8 mouse cellular contexts compared by ENCODE assay signal in the genomic region with DNA sequence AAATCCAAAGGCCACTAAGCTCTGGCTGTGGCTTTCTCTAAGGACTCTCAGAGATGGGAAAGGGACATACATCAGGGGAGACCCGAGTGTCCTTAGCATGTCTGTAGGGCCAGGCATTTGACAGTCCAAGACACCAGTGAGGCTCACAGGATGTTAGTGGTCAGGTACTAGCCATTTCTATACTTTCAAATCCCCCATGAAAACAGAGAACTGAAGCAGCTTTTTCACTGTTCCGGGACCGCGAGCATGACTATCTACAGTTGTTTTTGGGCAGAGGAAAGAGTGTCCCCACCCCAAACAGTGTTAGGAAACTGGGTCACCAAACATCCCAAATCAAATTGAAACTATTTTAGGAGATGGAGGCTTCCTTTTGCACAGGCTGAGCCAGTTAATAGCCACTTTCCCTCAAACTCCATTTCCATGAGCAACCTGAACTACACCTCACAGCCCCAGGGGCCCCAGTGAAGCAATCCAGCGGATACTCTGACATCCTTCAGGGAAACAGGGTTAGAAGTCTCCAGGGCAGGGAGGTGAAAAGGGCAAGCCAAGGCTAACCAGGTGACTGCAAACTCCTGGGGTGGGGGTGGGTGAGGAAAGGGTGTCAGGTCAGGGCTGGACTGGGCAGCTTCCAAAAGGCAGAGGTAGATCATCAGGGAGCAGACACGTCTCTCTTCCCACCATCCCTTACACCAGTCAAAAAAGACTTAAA. TPM values are rescaled to one million over a fixed set of nuclear protein-coding genes. Genes with fewer than 3 reads are reported as not detected.
DNase-seq lines count a peak whose midpoint lies in the region; ATAC-seq lines count a peak whose summit lies in the region.

No protein-coding gene starts in this region.

- peaks cover 16% of the 10 kb centered on the region for H3K4me1 ChIP-seq in lung, embryonic 15.5 days
- peaks cover 22% of the 10 kb centered on the region for H3K4me1 ChIP-seq in forebrain, embryonic 10.5 days
- peaks cover 8% of the 10 kb centered on the region; the same call in 1 of the 2 replicates for H3K4me1 ChIP-seq in limb, embryonic 11.5 days (ENCODE audit: control insufficient read depth, insufficient read depth, low read length)

- peak overlapping the region; percentile 36; the same call in 1 of the 2 replicates for H3K9ac ChIP-seq in lung, embryonic 15.5 days
- peak overlapping the region; percentile 80 for H3K9ac ChIP-seq in limb, embryonic 11.5 days (ENCODE audit: low read length)

- DNase-seq in lung, adult 18-20 months = no peak
- DNase-seq in forebrain, embryonic 10.5 days (ENCODE audit: extremely low spot score, low spot score) = no peak
- DNase-seq in limb, embryonic 11.5 days (ENCODE audit: low spot score) = no peak
- peak; percentile 41 for DNase-seq in splenic B cell, adult 2 months (ENCODE audit: low read depth, low spot score)
- DNase-seq in right cerebral cortex, postnatal 25 days = no peak
- DNase-seq in ovary, postnatal 10 days (ENCODE audit: low spot score) = no peak
- DNase-seq in frontal cortex, adult 2 months (ENCODE audit: extremely low spot score in 1 of 2, low spot score in 1 of 2) = no peak

- no peaks in the 10 kb centered on the region for H3K9me3 ChIP-seq in lung, embryonic 15.5 days
- H3K9me3 ChIP-seq in forebrain, embryonic 10.5 days = no peaks in the 10 kb centered on the region
- no peaks in the 10 kb centered on the region for H3K9me3 ChIP-seq in limb, embryonic 11.5 days (ENCODE audit: control insufficient read depth, low read length)

- 62% methylated on average over 6 of the region's 6 CpGs for whole genome bisulfite sequencing in lung, embryonic 15.5 days
- WGBS in forebrain, embryonic 10.5 days = 59% methylated on average over 6 of the region's 6 CpGs
- 64% methylated on average over 6 of the region's 6 CpGs for WGBS in limb, embryonic 11.5 days

- no peak overlapping the region for H3K27ac ChIP-seq in lung, embryonic 15.5 days
- H3K27ac ChIP-seq in forebrain, embryonic 10.5 days = peak overlapping the region; percentile 93; the same call in 1 of the 2 replicates
- no peak overlapping the region for H3K27ac ChIP-seq in limb, embryonic 11.5 days (replicated peaks; ENCODE audit: low read depth, low read length)

- ATAC-seq in lung, embryonic 15.5 days (ENCODE audit: borderline replicate concordance, extremely low read depth, low FRiP score, low TSS enrichment) = no peak
- no peak for ATAC-seq in limb, embryonic 11.5 days (ENCODE audit: insufficient number of reproducible peaks, low FRiP score, low TSS enrichment, low read depth)

- H3K36me3 ChIP-seq in lung, embryonic 15.5 days = peaks cover 16% of the 10 kb centered on the region
- H3K36me3 ChIP-seq in forebrain, embryonic 10.5 days (replicated peaks) = peaks cover 41% of the 10 kb centered on the region
- H3K36me3 ChIP-seq in limb, embryonic 11.5 days (ENCODE audit: control insufficient read depth, insufficient read depth, low read length) = peaks cover 6% of the 10 kb centered on the region; the same call in 1 of the 2 replicates
- H3K36me3 ChIP-seq in splenic B cell, adult 2 months (ENCODE audit: control insufficient read depth, insufficient read depth, low read length, poor library complexity, severe bottlenecking) = no peaks in the 10 kb centered on the region

- H3K27me3 ChIP-seq in lung, embryonic 15.5 days = no peaks in the 10 kb centered on the region
- H3K27me3 ChIP-seq in forebrain, embryonic 10.5 days (ENCODE audit: poor library complexity, severe bottlenecking) = peaks cover 3% of the 10 kb centered on the region
- no peaks in the 10 kb centered on the region for H3K27me3 ChIP-seq in limb, embryonic 11.5 days (ENCODE audit: control insufficient read depth, insufficient read depth, low read length)
- no peaks in the 10 kb centered on the region for H3K27me3 ChIP-seq in splenic B cell, adult 2 months (ENCODE audit: control insufficient read depth, insufficient read depth, low read length, poor library complexity, severe bottlenecking)

- H3K4me3 ChIP-seq in lung, embryonic 15.5 days = peak overlapping the region; percentile 84
- peak overlapping the region; percentile 96 for H3K4me3 ChIP-seq in forebrain, embryonic 10.5 days
- H3K4me3 ChIP-seq in limb, embryonic 11.5 days (ENCODE audit: low read depth, low read length) = peak overlapping the region; percentile 79

- H3K4me2 ChIP-seq in lung, embryonic 15.5 days = peak overlapping the region; percentile 96
- peak overlapping the region; percentile 69 for H3K4me2 ChIP-seq in limb, embryonic 11.5 days (ENCODE audit: low read depth, severe bottlenecking)

RNA-seq across cellular contexts. Expression of a gene that starts 1.3 kb away (rescaled TPM):
- polyA plus RNA-seq in lung, embryonic 15.5 days (2015; fragmentation: Nextera tagmentation; extraction: Ambion mirVana) = 39.9 and 41.0 TPM in 2 replicates
- polyA plus RNA-seq in forebrain, embryonic 10.5 days (2016; fragmentation: Nextera tagmentation; extraction: Ambion mirVana) = 75.4 and 77.6 TPM in 2 replicates
- polyA plus RNA-seq in limb, embryonic 11.5 days (2014; fragmentation: Nextera tagmentation; extraction: Ambion mirVana) = 65.3 and 65.4 TPM in 2 replicates
- 27.9 and 28.9 TPM in 2 replicates for polyA plus RNA-seq in frontal cortex, adult 2 months (2012; rRNA removed)

RNA-seq across cellular contexts. Expression of a gene that starts 14.4 kb away (rescaled TPM):
- polyA plus RNA-seq in lung, embryonic 15.5 days (2015; fragmentation: Nextera tagmentation; extraction: Ambion mirVana) = 76.3 and 76.4 TPM in 2 replicates
- polyA plus RNA-seq in forebrain, embryonic 10.5 days (2016; fragmentation: Nextera tagmentation; extraction: Ambion mirVana) = 59.9 and 66.9 TPM in 2 replicates
- polyA plus RNA-seq in limb, embryonic 11.5 days (2014; fragmentation: Nextera tagmentation; extraction: Ambion mirVana) = 41.5 and 49.3 TPM in 2 replicates
- 13.1 and 14.9 TPM in 2 replicates for polyA plus RNA-seq in frontal cortex, adult 2 months (2012; rRNA removed)

RNA-seq across cellular contexts. Expression of a gene that starts 24.5 kb away (rescaled TPM):
- polyA plus RNA-seq in lung, embryonic 15.5 days (2015; fragmentation: Nextera tagmentation; extraction: Ambion mirVana) = 75.4 and 77.0 TPM in 2 replicates
- polyA plus RNA-seq in forebrain, embryonic 10.5 days (2016; fragmentation: Nextera tagmentation; extraction: Ambion mirVana) = 64.2 and 67.3 TPM in 2 replicates
- polyA plus RNA-seq in limb, embryonic 11.5 days (2014; fragmentation: Nextera tagmentation; extraction: Ambion mirVana) = 51.5 and 58.8 TPM in 2 replicates
- polyA plus RNA-seq in frontal cortex, adult 2 months (2012; rRNA removed) = 66.5 and 67.1 TPM in 2 replicates

RNA-seq across cellular contexts. Expression of a gene that starts 35.4 kb away (rescaled TPM):
- 26.9 and 32.3 TPM in 2 replicates for polyA plus RNA-seq in lung, embryonic 15.5 days (2015; fragmentation: Nextera tagmentation; extraction: Ambion mirVana)
- polyA plus RNA-seq in forebrain, embryonic 10.5 days (2016; fragmentation: Nextera tagmentation; extraction: Ambion mirVana) = 18.3 and 22.9 TPM in 2 replicates
- polyA plus RNA-seq in limb, embryonic 11.5 days (2014; fragmentation: Nextera tagmentation; extraction: Ambion mirVana) = 36.5 and 39.5 TPM in 2 replicates
- not detected in 2 replicates for polyA plus RNA-seq in frontal cortex, adult 2 months (2012; rRNA removed)
